Mouse (Mus musculus) hindbrain, embryonic 16.5 days (tissue): ENCODE data around the gene Glyctk. TPM values are rescaled to one million over a fixed set of nuclear protein-coding genes. Genes with fewer than 3 reads are reported as not detected.

ENCODE experiments used
- ATAC-seq: fragments of 200-750 bp; cut with Nextera tagmentation; 2 replicates; pipeline ENCODE4 v1.8.0; 2017; ENCODE audit warnings: moderate TSS enrichment, moderate library complexity
- H3K27ac ChIP-seq: fragments of 300-500 bp; sonication (generic); 2 replicates; pipeline ENCODE4 v1.5.1; 2014; ENCODE audit warnings: low read depth, mild to moderate bottlenecking, control low read depth, low read length, moderate library complexity
- H3K27me3 ChIP-seq: fragments of 300-500 bp; sonication (generic); replicated peaks from 2 replicates; pipeline ENCODE4 v1.6.1; 2014; ENCODE audit warnings: low read length; ENCODE audit not compliant: control insufficient read depth, insufficient read depth
- H3K36me3 ChIP-seq: fragments of 300-500 bp; sonication (generic); 2 replicates; pipeline ENCODE4 v1.6.1; 2014; ENCODE audit warnings: mild to moderate bottlenecking, low read length, moderate library complexity, mixed read lengths; ENCODE audit not compliant: control insufficient read depth, insufficient read depth
- H3K4me1 ChIP-seq: fragments of 300-500 bp; sonication (generic); 2 replicates; pipeline ENCODE4 v1.6.1; 2014; ENCODE audit warnings: low read depth, low read length; ENCODE audit not compliant: control insufficient read depth, insufficient read depth
- H3K4me2 ChIP-seq: fragments of 300-500 bp; sonication (generic); 2 replicates; pipeline ENCODE4 v1.6.1; 2014; ENCODE audit warnings: mild to moderate bottlenecking, low read length, control low read depth, moderate library complexity
- H3K4me3 ChIP-seq: fragments of 300-500 bp; sonication (generic); 2 replicates; pipeline ENCODE4 v1.5.1; 2014; ENCODE audit warnings: mild to moderate bottlenecking, low read length, control low read depth, moderate library complexity
- H3K9ac ChIP-seq: fragments of 300-500 bp; sonication (generic); 2 replicates; pipeline ENCODE4 v1.6.1; 2014; ENCODE audit warnings: low read depth, mild to moderate bottlenecking, control low read depth, low read length, moderate library complexity
- H3K9me3 ChIP-seq: fragments of 300-500 bp; sonication (generic); 2 replicates; pipeline ENCODE4 v1.6.1; 2014; ENCODE audit warnings: mild to moderate bottlenecking, low read length, moderate library complexity; ENCODE audit not compliant: control insufficient read depth
- WGBS: fragments of 180-500 bp; shearing (Covaris S2); extraction: QIAGEN DNeasy Blood & Tissue Kit; methylation state at CpG from one replicate; pipeline ENCODE4 v1.1.7; 2014; 5-methylcytosine and 5-hydroxymethylcytosine counted together
- polyA plus RNA-seq: library from polyadenylated mRNA; unstranded; fragments of >200 nt; fragmentation: Nextera tagmentation; extraction: Ambion mirVana; gene quantifications from 2 replicates; pipeline ENCODE4 v1.2.1, GENCODE M21; 2015

Glyctk gene
- polyA plus RNA-seq, result 2.1 TPM in 2 replicates

DNA sequence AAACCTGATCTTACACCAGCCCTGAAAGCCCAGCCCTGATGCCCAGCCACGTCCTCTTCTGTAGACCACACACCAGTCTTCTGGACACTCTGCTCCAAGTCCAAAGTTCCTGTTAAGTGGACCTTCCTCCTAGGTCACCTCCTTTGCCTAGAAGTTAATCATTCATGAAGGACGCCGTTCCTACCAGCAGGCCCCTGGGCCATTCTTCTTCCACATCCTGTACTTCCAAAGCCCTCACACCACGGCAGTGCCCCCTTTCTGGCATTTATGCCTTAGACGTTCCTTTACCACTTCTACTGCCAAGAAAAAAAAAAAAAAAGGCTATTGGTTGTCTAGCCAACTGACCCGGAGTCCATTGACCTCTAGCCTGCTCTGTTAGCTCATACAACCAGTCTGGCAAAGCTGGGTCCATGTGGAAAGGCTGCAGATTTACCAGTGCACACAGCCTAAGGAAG is at the start of gene Glyctk:
Gene Glyctk (minus strand): TSS at position 102 of the 455 bp plus-strand sequence.
- no peaks in the 10 kb centered on the region for H3K9me3 ChIP-seq
- peaks cover 2% of the 10 kb centered on the region; the same call in 1 of the 2 replicates for H3K36me3 ChIP-seq
- H3K4me1 ChIP-seq, result peaks cover 7% of the 10 kb centered on the region; the same call in 1 of the 2 replicates
- no peak for ATAC-seq
- H3K4me3 ChIP-seq, result no peak within 1 kb of the TSS
- H3K27me3 ChIP-seq, result no peaks in the 10 kb centered on the region
- 77% methylated on average over 6 of the region's 6 CpGs for WGBS
- no peak within 1 kb of the TSS for H3K27ac ChIP-seq
- no peak within 1 kb of the TSS for H3K9ac ChIP-seq
- no peak within 1 kb of the TSS for H3K4me2 ChIP-seq

DNA sequence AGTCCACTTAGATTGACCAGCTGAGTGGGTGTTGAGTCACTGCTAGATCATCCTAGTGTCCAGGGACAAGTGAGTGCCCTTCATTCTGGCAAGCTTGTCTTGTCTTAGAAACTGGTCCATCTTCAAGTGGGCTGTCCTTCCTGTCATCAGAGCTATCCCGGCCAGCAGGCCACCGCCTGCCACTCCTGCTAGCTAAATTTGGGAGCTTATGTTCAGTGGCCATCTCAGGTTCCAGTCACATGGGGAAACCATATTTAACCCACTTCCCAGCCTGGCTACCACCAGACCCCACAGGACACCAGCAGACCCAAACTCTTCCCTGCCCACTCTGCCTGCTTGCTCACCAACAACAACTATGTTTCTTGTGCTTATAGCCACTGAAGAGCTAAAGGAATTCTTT is 48.6 kb upstream of the Glyctk start:
- no peak overlapping the region for H3K4me2 ChIP-seq
- no peak overlapping the region for H3K9ac ChIP-seq
- H3K4me1 ChIP-seq, result peaks cover 24% of the 10 kb centered on the region

DNA sequence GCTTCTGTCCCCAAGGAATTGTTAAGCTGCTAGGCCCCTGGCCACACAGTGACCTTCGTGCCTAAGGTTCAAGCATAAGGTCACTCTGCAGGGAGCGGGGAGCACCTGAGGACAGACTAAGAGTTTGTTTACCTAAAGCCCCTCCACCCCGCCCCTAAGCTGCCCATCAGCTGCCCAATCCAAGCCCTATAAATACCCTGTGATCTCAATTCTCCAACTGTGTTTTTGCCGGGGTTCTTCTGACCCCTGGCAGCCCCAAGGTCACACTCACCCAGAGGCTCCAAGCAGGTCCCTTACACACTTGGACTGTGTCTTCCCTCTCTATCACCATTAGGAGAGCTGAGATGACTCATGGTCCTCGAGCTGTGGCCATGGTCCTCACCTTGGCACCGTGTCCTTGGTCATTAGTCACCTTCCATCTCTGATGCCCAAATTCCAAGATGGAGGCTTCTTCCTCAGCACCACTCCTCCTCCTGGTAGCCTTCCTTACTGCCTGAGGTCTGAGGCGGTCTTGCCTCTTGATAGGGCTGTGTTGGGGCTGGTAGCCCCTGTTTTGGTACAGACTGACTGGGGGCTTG is 47.9 kb upstream of the Glyctk start:
- H3K4me1 ChIP-seq, result peaks cover 22% of the 10 kb centered on the region
- no peaks in the 10 kb centered on the region for H3K9me3 ChIP-seq
- 84% methylated on average over 7 of the region's 7 CpGs for WGBS
- no peak for ATAC-seq
- H3K27ac ChIP-seq, result no peak overlapping the region
- 0 out of 2 replicates have a peak, but pooled peaks cover 3% of the 10 kb centered on the region for H3K36me3 ChIP-seq
- H3K4me2 ChIP-seq, result no peak overlapping the region
- no peak overlapping the region for H3K9ac ChIP-seq
- no peak overlapping the region for H3K4me3 ChIP-seq
- no peaks in the 10 kb centered on the region for H3K27me3 ChIP-seq

More for the DNA sequence above, 48.6 kb upstream of the Glyctk start:
- H3K4me3 ChIP-seq, result no peak overlapping the region
- H3K27me3 ChIP-seq, result no peaks in the 10 kb centered on the region
- ATAC-seq, result no peak
- 96% methylated on average over 2 of the region's 2 CpGs for WGBS
- H3K9me3 ChIP-seq, result no peaks in the 10 kb centered on the region
- no peak overlapping the region for H3K27ac ChIP-seq
- 0 out of 2 replicates have a peak, but pooled peaks cover 3% of the 10 kb centered on the region for H3K36me3 ChIP-seq

DNA sequence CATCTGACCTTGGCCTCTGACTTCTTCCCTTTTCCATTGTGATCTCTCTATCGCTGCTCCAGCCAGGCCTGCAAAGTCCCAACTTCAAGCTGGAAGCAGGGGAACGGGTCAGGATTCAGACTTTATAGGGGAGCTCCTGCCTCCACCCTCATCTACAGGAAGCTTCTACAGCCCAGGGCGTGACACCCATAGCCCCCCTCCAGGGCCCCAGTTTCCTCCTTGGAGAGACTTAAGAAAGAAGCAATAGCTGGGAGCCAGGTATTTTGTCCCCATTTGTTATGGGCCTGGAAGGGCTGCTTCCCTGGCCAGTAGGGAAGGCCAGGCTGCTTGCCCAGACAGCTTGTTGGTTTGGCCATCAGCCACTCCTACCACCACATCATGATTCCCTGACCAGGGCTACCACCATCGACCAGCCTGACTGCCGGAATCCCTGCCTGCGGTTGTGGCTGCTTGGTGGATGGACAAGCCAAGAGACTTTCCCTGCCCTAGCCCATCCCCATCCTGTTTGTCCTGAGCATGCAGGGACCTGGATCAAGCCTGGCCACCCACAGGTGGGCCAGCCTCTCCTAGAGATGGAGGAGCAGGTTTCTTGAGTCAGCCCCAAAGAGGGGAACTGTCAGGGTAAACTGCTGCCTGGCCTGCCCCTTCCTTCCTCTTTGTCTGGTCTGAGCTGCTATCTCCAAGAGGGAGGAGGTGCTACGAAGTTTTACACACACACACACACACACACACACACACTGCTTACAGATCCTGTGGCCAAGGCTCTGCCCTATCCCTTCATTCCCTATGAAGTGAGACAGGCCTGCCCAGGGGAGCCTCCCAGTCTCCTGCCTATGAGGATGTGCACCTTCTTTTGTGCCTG is 46.3 kb upstream of the Glyctk start:
- peak overlapping the region; percentile 62 for H3K4me2 ChIP-seq
- 0 out of 2 replicates have a peak, but pooled peaks cover 3% of the 10 kb centered on the region for H3K36me3 ChIP-seq
- H3K4me1 ChIP-seq, result peaks cover 27% of the 10 kb centered on the region
- WGBS, result 76% methylated on average over 7 of the region's 7 CpGs
- H3K27me3 ChIP-seq, result no peaks in the 10 kb centered on the region
- no peak for ATAC-seq
- H3K4me3 ChIP-seq, result peak overlapping the region; percentile 72
- peak overlapping the region; percentile 79 for H3K9ac ChIP-seq
- H3K27ac ChIP-seq, result 0 out of 2 replicates have a peak overlapping the region, but pooled peaks have one; percentile 2
- H3K9me3 ChIP-seq, result no peaks in the 10 kb centered on the region

DNA sequence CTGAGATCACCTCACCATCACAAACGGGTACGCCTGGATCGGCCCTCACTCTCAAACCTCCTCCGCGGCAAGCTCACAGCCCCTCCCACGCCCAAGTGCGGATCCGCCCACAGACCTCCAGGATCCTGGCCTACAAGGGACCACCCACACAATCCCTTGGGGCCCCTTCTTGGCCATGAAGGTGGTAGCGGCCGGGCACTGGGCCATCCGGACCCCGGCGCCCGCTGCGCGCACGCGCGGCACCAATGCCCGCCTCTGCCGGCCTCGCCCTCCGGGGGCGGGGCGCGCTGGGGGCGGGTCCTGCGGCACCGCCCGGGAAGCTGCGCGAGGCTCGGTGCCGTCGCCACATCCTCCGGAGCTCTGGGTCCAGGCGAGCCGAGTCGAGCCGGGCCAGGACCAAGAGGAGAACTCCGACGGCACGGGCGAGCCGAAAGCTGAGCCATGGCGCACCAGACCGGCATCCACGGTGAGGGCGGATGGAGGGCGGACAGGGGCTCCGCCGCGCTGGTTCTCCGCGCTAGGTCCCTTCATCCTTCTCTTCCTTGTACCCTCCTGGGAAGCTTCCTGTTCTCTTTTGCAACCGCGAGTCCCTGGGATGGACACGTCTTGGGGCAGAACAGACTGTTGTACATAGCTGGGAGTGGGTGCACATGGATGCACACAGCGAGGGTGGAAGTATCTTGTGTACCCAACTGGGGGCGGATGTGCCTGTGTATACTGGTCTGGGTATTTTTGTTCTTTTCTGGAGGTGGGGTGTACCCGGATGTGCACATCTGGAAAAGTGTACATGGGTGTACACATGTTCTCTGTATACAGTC is 45.1 kb upstream of the Glyctk start, which contains the start of gene Twf2:
Gene Twf2 (plus strand): TSS at position 290 of the 818 bp plus-strand sequence.
- no peaks in the 10 kb centered on the region for H3K36me3 ChIP-seq
- peak; percentile 88 for ATAC-seq
- peaks cover 29% of the 10 kb centered on the region for H3K4me1 ChIP-seq
- H3K27me3 ChIP-seq, result no peaks in the 10 kb centered on the region
- peak within 1 kb of the TSS; percentile 81 for H3K27ac ChIP-seq
- H3K9ac ChIP-seq, result peak within 1 kb of the TSS; percentile 79
- no peaks in the 10 kb centered on the region for H3K9me3 ChIP-seq
- peak within 1 kb of the TSS; percentile 72 for H3K4me3 ChIP-seq
- WGBS, result under 1% methylated on average over 61 of the region's 61 CpGs
- H3K4me2 ChIP-seq, result peak within 1 kb of the TSS; percentile 62

DNA sequence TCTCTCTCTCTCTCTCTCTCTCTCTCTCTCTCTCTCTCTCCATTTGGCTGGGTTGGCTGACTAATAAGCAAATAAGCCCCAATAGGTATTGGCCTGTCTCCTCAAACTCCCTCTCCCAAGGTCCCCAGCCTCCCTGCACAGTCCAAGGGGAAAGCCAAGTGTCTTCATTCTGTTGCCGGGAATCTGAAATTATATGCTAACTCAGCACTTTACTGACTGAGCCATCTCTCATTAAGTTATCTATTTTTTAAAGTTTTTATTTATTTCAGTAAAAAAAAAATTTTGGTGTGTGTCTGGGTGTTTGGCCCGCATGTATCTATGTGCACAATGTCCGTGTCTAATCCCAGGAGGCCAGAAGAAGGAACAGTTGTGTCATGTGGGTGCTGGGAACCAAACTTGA is 44.0 kb upstream of the Glyctk start:
- no peak overlapping the region for H3K27ac ChIP-seq
- H3K4me3 ChIP-seq, result peak overlapping the region; percentile 72
- peak overlapping the region; percentile 62 for H3K4me2 ChIP-seq
- WGBS, result 80% methylated on average over 3 of the region's 3 CpGs
- H3K27me3 ChIP-seq, result no peaks in the 10 kb centered on the region
- no peaks in the 10 kb centered on the region for H3K9me3 ChIP-seq
- ATAC-seq, result no peak
- peaks cover 27% of the 10 kb centered on the region for H3K4me1 ChIP-seq
- H3K36me3 ChIP-seq, result no peaks in the 10 kb centered on the region
- H3K9ac ChIP-seq, result no peak overlapping the region

DNA sequence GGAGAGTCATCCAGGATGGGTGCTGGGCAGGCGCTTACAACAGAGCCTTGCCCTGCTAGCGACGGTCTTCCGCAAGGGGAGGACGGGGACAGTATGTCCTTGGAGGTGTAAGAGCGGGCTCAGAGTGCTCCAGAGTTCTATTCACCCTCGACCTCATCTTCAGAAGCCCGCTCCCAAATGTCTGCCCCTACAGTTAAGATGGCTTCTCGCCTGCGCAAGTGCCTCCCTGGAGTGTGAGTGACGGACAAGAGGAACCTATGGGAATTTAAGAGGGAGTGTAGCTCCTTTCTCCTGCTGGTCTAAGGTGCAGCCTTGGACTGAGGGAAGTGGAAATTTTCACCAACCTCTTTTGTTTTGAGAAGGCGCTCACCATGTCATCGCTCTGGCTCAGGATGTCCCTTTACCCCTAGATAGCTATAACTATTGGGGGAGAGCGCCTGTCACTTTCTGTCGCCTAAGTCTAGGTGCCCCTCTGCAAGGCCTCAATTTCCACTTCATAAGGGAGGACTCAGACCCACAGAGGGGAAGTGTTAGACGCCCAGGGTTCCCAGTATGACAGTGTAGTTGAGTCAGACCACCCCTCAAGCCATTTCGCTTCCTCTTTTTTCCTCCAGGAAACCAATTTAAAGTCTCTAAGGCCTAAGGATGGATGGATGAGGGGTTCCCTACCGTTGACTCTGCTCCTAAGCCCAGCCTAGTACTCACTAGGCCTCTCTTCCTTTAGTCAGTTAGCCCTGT is 41.8 kb upstream of the Glyctk start, which contains the start of gene Ppm1m:
Gene Ppm1m (minus strand): TSS at position 212 of the 738 bp plus-strand sequence.
- H3K27me3 ChIP-seq, result no peaks in the 10 kb centered on the region
- no peak for ATAC-seq
- peak within 1 kb of the TSS; percentile 77 for H3K9ac ChIP-seq
- no peaks in the 10 kb centered on the region for H3K36me3 ChIP-seq
- peak within 1 kb of the TSS; percentile 77 for H3K4me2 ChIP-seq
- peak within 1 kb of the TSS; percentile 59 for H3K4me3 ChIP-seq
- 40% methylated on average over 18 of the region's 18 CpGs for WGBS
- H3K4me1 ChIP-seq, result peaks cover 28% of the 10 kb centered on the region
- H3K27ac ChIP-seq, result no peak within 1 kb of the TSS; the same call in 1 of the 2 replicates
- H3K9me3 ChIP-seq, result no peaks in the 10 kb centered on the region

DNA sequence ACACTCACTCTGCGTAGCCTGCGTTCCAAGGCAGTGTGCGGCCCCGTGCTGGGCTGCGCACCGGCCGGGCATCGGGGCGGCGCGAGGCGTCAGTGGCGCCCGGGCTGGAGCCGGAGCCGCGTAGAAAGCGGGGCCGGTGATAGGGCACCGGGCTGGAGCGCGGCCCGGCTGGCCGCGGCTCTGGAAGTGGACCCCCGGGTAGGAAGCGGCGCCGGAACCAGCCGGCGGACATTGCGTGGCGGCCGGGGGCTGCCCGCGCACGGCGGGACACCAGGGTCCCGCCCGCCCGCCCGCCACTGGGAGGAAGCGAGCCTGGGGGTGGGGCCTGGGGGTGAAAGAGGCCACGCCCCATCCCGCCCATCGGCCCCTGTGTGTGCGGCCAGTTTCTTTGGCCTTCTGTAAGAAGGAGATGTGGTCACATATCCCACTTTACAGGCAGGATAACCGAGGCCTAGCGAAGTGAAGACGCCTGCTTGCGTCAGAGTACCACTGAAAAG is 41.1 kb upstream of the Glyctk start:
- peak overlapping the region; percentile 77 for H3K9ac ChIP-seq

More for the DNA sequence above, 41.1 kb upstream of the Glyctk start:
- WGBS, result under 1% methylated on average over 40 of the region's 51 CpGs
- no peaks in the 10 kb centered on the region for H3K9me3 ChIP-seq
- H3K4me3 ChIP-seq, result peak overlapping the region; percentile 59
- peak; percentile 24 for ATAC-seq
- H3K27ac ChIP-seq, result no peak overlapping the region; the same call in 1 of the 2 replicates
- no peaks in the 10 kb centered on the region for H3K36me3 ChIP-seq
- H3K4me2 ChIP-seq, result peak overlapping the region; percentile 77
- H3K4me1 ChIP-seq, result peaks cover 22% of the 10 kb centered on the region
- H3K27me3 ChIP-seq, result no peaks in the 10 kb centered on the region
